Mouse (Mus musculus) G1E (cell line): Measurements from ENCODE around the gene Casp6.

Experiments used
- CTCF ChIP-seq: IDR thresholded peaks from 2 replicates; pipeline ENCODE4 v1.5.1; 2012; ENCODE audit warnings: low read depth, low read length, inconsistent platforms, mixed read lengths
- GATA1 ChIP-seq: IDR thresholded peaks from 2 replicates; pipeline ENCODE4 v1.6.1; 2012; ENCODE audit warnings: borderline replicate concordance, low read length, inconsistent platforms, mixed read lengths

DNA sequence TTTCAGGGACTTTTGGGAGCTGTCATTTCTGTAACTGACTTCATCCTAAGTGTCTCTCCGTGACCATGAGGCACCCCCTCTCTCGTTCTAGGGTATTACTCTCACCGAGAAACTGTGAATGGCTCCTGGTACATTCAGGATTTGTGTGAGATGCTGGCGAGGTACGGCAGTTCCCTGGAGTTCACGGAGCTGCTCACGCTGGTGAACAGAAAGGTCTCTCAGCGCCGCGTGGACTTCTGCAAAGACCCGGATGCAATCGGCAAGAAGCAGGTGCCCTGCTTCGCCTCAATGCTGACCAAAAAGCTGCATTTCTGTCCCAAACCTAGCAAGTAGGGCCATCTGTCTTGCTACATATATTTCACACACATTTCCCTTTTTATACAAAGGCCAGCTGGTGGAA, 12.0 kb downstream of the Casp6 start:
- TF ChIP-seq CTCF (no peak), GATA1 (no peak)
